Mouse (Mus musculus): ENCODE results near the gene Tbc1d15. TPM values are rescaled to one million over a fixed set of nuclear protein-coding genes. Genes with fewer than 3 reads are reported as not detected.

Tbc1d15 gene
- polyA plus RNA-seq, 1 experiment, result 41.5 TPM

GRCm38 (mm10) chr10:115262261-115262660 lies 11.0 kb upstream of the Tbc1d15 start:
- no peaks in the 10 kb centered on the region; the same call in 1 of the 2 replicates for H3K4me1 ChIP-seq (ENCODE audit: control insufficient read depth, insufficient read depth, low read length)
- H3K27ac ChIP-seq (ENCODE audit: control insufficient read depth, insufficient read depth, low read depth, low read length), result no peak overlapping the region
- H3K4me3 ChIP-seq (ENCODE audit: control insufficient read depth, low read depth, low read length), result no peak overlapping the region
- H3K27me3 ChIP-seq (ENCODE audit: control insufficient read depth, insufficient read depth, low read length), result no peaks in the 10 kb centered on the region
- no peaks in the 10 kb centered on the region for H3K36me3 ChIP-seq (ENCODE audit: control insufficient read depth, insufficient read depth, low read length)
- TF ChIP-seq POLR2A (IDR thresholded peaks at IDR 0.05; ENCODE audit: control insufficient read depth, low read depth, low read length) (no peak), CTCF (IDR thresholded peaks at IDR 0.05; ENCODE audit: control insufficient read depth, insufficient read depth, insufficient replicate concordance, low read depth, low read length) (no peak)

- H3K27ac ChIP-seq (ENCODE audit: control insufficient read depth, insufficient read depth, low read depth, low read length), result no peak overlapping the region
- no peak for TF ChIP-seq POLR2A (IDR thresholded peaks at IDR 0.05; ENCODE audit: control insufficient read depth, low read depth, low read length)
- no peak for TF ChIP-seq CTCF (IDR thresholded peaks at IDR 0.05; ENCODE audit: control insufficient read depth, insufficient read depth, insufficient replicate concordance, low read depth, low read length)
- H3K36me3 ChIP-seq (ENCODE audit: control insufficient read depth, insufficient read depth, low read length), result no peaks in the 10 kb centered on the region
- H3K27me3 ChIP-seq (ENCODE audit: control insufficient read depth, insufficient read depth, low read length), result no peaks in the 10 kb centered on the region
- H3K4me3 ChIP-seq (ENCODE audit: control insufficient read depth, low read depth, low read length), result no peak overlapping the region
- H3K4me1 ChIP-seq (ENCODE audit: control insufficient read depth, insufficient read depth, low read length), result no peaks in the 10 kb centered on the region; the same call in 1 of the 2 replicates
Observed at GRCm38 (mm10) chr10:115261428-115261827, 10.2 kb upstream of the Tbc1d15 start.

- peaks cover 4% of the 10 kb centered on the region for H3K4me1 ChIP-seq (ENCODE audit: control insufficient read depth, insufficient read depth, low read length)
- H3K4me3 ChIP-seq (ENCODE audit: control insufficient read depth, low read depth, low read length), result no peak overlapping the region
- TF ChIP-seq CTCF (IDR thresholded peaks at IDR 0.05; ENCODE audit: control insufficient read depth, insufficient read depth, insufficient replicate concordance, low read depth, low read length), result no peak
- TF ChIP-seq POLR2A (IDR thresholded peaks at IDR 0.05; ENCODE audit: control insufficient read depth, low read depth, low read length), result no peak
- H3K27ac ChIP-seq (ENCODE audit: control insufficient read depth, insufficient read depth, low read depth, low read length), result no peak overlapping the region
- H3K27me3 ChIP-seq (ENCODE audit: control insufficient read depth, insufficient read depth, low read length), result no peaks in the 10 kb centered on the region
- H3K36me3 ChIP-seq (ENCODE audit: control insufficient read depth, insufficient read depth, low read length), result no peaks in the 10 kb centered on the region
Observed at GRCm38 (mm10) chr10:115256162-115256561, 4.9 kb upstream of the Tbc1d15 start.

- no peak overlapping the region for H3K27ac ChIP-seq (ENCODE audit: control insufficient read depth, insufficient read depth, low read depth, low read length)
- no peaks in the 10 kb centered on the region for H3K36me3 ChIP-seq (ENCODE audit: control insufficient read depth, insufficient read depth, low read length)
- H3K27me3 ChIP-seq (ENCODE audit: control insufficient read depth, insufficient read depth, low read length), result no peaks in the 10 kb centered on the region
- peaks cover 9% of the 10 kb centered on the region for H3K4me1 ChIP-seq (ENCODE audit: control insufficient read depth, insufficient read depth, low read length)
- no peak overlapping the region for H3K4me3 ChIP-seq (ENCODE audit: control insufficient read depth, low read depth, low read length)
- TF ChIP-seq POLR2A (IDR thresholded peaks at IDR 0.05; ENCODE audit: control insufficient read depth, low read depth, low read length) (no peak), CTCF (IDR thresholded peaks at IDR 0.05; ENCODE audit: control insufficient read depth, insufficient read depth, insufficient replicate concordance, low read depth, low read length) (no peak)
Observed at GRCm38 (mm10) chr10:115253521-115253920, 2.3 kb upstream of the Tbc1d15 start.

GRCm38 (mm10) chr10:115252321-115252757 lies 1.1 kb upstream of the Tbc1d15 start:
- no peak for TF ChIP-seq CTCF (IDR thresholded peaks at IDR 0.05; ENCODE audit: control insufficient read depth, insufficient read depth, insufficient replicate concordance, low read depth, low read length)
- TF ChIP-seq POLR2A (IDR thresholded peaks at IDR 0.05; ENCODE audit: control insufficient read depth, low read depth, low read length), result no peak
- Histone ChIP-seq H3K4me1 (ENCODE audit: control insufficient read depth, insufficient read depth, low read length) (peaks cover 9% of the 10 kb centered on the region), H3K27ac (ENCODE audit: control insufficient read depth, insufficient read depth, low read depth, low read length) (no peak overlapping the region), H3K27me3 (ENCODE audit: control insufficient read depth, insufficient read depth, low read length) (no peaks in the 10 kb centered on the region), H3K4me3 (ENCODE audit: control insufficient read depth, low read depth, low read length) (peak overlapping the region; percentile 65), H3K36me3 (ENCODE audit: control insufficient read depth, insufficient read depth, low read length) (no peaks in the 10 kb centered on the region)

- peak overlapping the region; percentile 91 for H3K27ac ChIP-seq (ENCODE audit: control insufficient read depth, insufficient read depth, low read depth, low read length)
- peaks cover 11% of the 10 kb centered on the region for H3K4me1 ChIP-seq (ENCODE audit: control insufficient read depth, insufficient read depth, low read length)
- no peaks in the 10 kb centered on the region for H3K27me3 ChIP-seq (ENCODE audit: control insufficient read depth, insufficient read depth, low read length)
- peak overlapping the region; percentile 90 for H3K4me3 ChIP-seq (ENCODE audit: control insufficient read depth, low read depth, low read length)
- TF ChIP-seq CTCF (IDR thresholded peaks at IDR 0.05; ENCODE audit: control insufficient read depth, insufficient read depth, insufficient replicate concordance, low read depth, low read length) (no peak), POLR2A (IDR thresholded peaks at IDR 0.05; ENCODE audit: control insufficient read depth, low read depth, low read length) (no peak)
- no peaks in the 10 kb centered on the region for H3K36me3 ChIP-seq (ENCODE audit: control insufficient read depth, insufficient read depth, low read length)
Observed at GRCm38 (mm10) chr10:115250235-115251087, 806 bp downstream of the Tbc1d15 start.

- Histone ChIP-seq H3K27ac (ENCODE audit: control insufficient read depth, insufficient read depth, low read depth, low read length) (no peak overlapping the region), H3K36me3 (ENCODE audit: control insufficient read depth, insufficient read depth, low read length) (no peaks in the 10 kb centered on the region)
- TF ChIP-seq POLR2A (IDR thresholded peaks at IDR 0.05; ENCODE audit: control insufficient read depth, low read depth, low read length) (no peak), CTCF (IDR thresholded peaks at IDR 0.05; ENCODE audit: control insufficient read depth, insufficient read depth, insufficient replicate concordance, low read depth, low read length) (no peak)
Observed at GRCm38 (mm10) chr10:115248041-115248440, 3.2 kb downstream of the Tbc1d15 start.

More at GRCm38 (mm10) chr10:115248041-115248440, 3.2 kb downstream of the Tbc1d15 start:
- peaks cover 11% of the 10 kb centered on the region for H3K4me1 ChIP-seq (ENCODE audit: control insufficient read depth, insufficient read depth, low read length)
- H3K4me3 ChIP-seq (ENCODE audit: control insufficient read depth, low read depth, low read length), result no peak overlapping the region
- H3K27me3 ChIP-seq (ENCODE audit: control insufficient read depth, insufficient read depth, low read length), result no peaks in the 10 kb centered on the region
